Mouse (Mus musculus) heart, embryonic 14.5 days (tissue): Measurements from ENCODE around the gene Trpm6. TPM values are rescaled to one million over a fixed set of nuclear protein-coding genes. Genes with fewer than 3 reads are reported as not detected.

ENCODE experiments used
- ATAC-seq: fragments of 200-750 bp; cut with Nextera tagmentation; 2 replicates; pipeline ENCODE4 v1.8.0; 2017; ENCODE audit warnings: low read depth, moderate TSS enrichment; ENCODE audit not compliant: insufficient number of reproducible peaks, insufficient read depth, low FRiP score
- H3K27ac ChIP-seq, 2 experiments: fragments of 200-500 bp in 1 of 2; fragments of 300-500 bp in 1 of 2; sonication (generic) in 1 of 2; replicated peaks in 1 of 2; 2 replicates each; pipeline ENCODE4 v1.5.1; 2012 to 2014; ENCODE audit warnings: low read depth in 2 of 2, low read length in 2 of 2, control low read depth in 1 of 2, mild to moderate bottlenecking in 1 of 2, mixed read lengths in 1 of 2; ENCODE audit not compliant: control insufficient read depth in 1 of 2, insufficient read depth in 1 of 2
- H3K27me3 ChIP-seq: fragments of 300-500 bp; sonication (generic); 2 replicates; pipeline ENCODE4 v1.6.1; 2014; ENCODE audit warnings: mild to moderate bottlenecking, low read length, control low read depth; ENCODE audit not compliant: control insufficient read depth, insufficient read depth
- H3K36me3 ChIP-seq: fragments of 300-500 bp; sonication (generic); 2 replicates; pipeline ENCODE4 v1.6.1; 2014; ENCODE audit warnings: mild to moderate bottlenecking, control low read depth, low read length, mixed read lengths; ENCODE audit not compliant: control insufficient read depth, insufficient read depth
- H3K4me1 ChIP-seq, 2 experiments: fragments of 200-500 bp in 1 of 2; fragments of 300-500 bp in 1 of 2; sonication (generic) in 1 of 2; 2 replicates each; pipeline ENCODE4 v1.6.1; 2012 to 2014; ENCODE audit warnings: low read length in 2 of 2, control low read depth in 1 of 2, mixed read lengths in 1 of 2; ENCODE audit not compliant: control insufficient read depth in 2 of 2, insufficient read depth in 2 of 2
- H3K4me2 ChIP-seq: fragments of 300-500 bp; sonication (generic); 2 replicates; pipeline ENCODE4 v1.6.1; 2014; ENCODE audit warnings: mild to moderate bottlenecking, low read length
- H3K4me3 ChIP-seq, 2 experiments: fragments of 200-500 bp in 1 of 2; fragments of 300-500 bp in 1 of 2; sonication (generic) in 1 of 2; 2 replicates each; pipeline ENCODE4 v1.5.1; 2012 to 2014; ENCODE audit warnings: low read length in 2 of 2, mild to moderate bottlenecking in 2 of 2, control low read depth in 1 of 2, low read depth in 1 of 2, moderate library complexity in 1 of 2; ENCODE audit not compliant: control insufficient read depth in 1 of 2, insufficient read depth in 1 of 2
- H3K9ac ChIP-seq: fragments of 300-500 bp; sonication (generic); 2 replicates; pipeline ENCODE4 v1.6.1; 2014; ENCODE audit warnings: mild to moderate bottlenecking, low read length
- H3K9me3 ChIP-seq: fragments of 300-500 bp; sonication (generic); 2 replicates; pipeline ENCODE4 v1.6.1; 2016; ENCODE audit warnings: low read length, control low read depth; ENCODE audit not compliant: control insufficient read depth
- WGBS: fragments of 180-500 bp; shearing (Covaris S2); extraction: QIAGEN DNeasy Blood & Tissue Kit; methylation state at CpG from one replicate; pipeline ENCODE4 v1.1.7; 2014; 5-methylcytosine and 5-hydroxymethylcytosine counted together
- polyA plus RNA-seq: library from polyadenylated mRNA; unstranded; fragments of >200 nt; fragmentation: Nextera tagmentation; extraction: Ambion mirVana; gene quantifications from 2 replicates; pipeline ENCODE4 v1.2.1, GENCODE M21; 2014

Gene Trpm6
- polyA plus RNA-seq, 1 experiment from 2014 or later: 0.31 TPM

- Histone ChIP-seq H3K4me3 (peak overlapping the region; percentile 27 to 32), H3K36me3 (no peaks in the 10 kb centered on the region), H3K27me3 (no peaks in the 10 kb centered on the region), H3K4me1 (no peaks in the 10 kb centered on the region), H3K27ac (no peak overlapping the region), H3K4me2 (peak overlapping the region; percentile 59), H3K9me3 (no peaks in the 10 kb centered on the region), H3K9ac (peak overlapping the region; percentile 48; the same call in 1 of the 2 replicates)
- WGBS: 14% methylated on average over 11 of the region's 11 CpGs
- ATAC-seq: no peak
Measured at GRCm38 (mm10) chr19:18889117-18889627, 139.4 kb downstream of the Trpm6 start.

- no peaks in the 10 kb centered on the region for H3K9me3 ChIP-seq
- ATAC-seq: no peak
- H3K4me2 ChIP-seq: peak overlapping the region; percentile 59; the same call in 1 of the 2 replicates
- H3K4me1 ChIP-seq: no peaks in the 10 kb centered on the region
- WGBS: 77% methylated on average over 1 of the region's 1 CpGs
- H3K9ac ChIP-seq: no peak overlapping the region
- H3K4me3 ChIP-seq: no peak overlapping the region; a peak in 1 of 4 replicates
- H3K36me3 ChIP-seq: no peaks in the 10 kb centered on the region
- no peak overlapping the region for H3K27ac ChIP-seq
- no peaks in the 10 kb centered on the region for H3K27me3 ChIP-seq
Measured at GRCm38 (mm10) chr19:18889632-18890031, 139.8 kb downstream of the Trpm6 start.

- Histone ChIP-seq H3K9me3 (no peaks in the 10 kb centered on the region), H3K4me2 (no peak overlapping the region), H3K27me3 (no peaks in the 10 kb centered on the region), H3K36me3 (no peaks in the 10 kb centered on the region), H3K4me3 (no peak overlapping the region), H3K4me1 (no peaks in the 10 kb centered on the region), H3K9ac (no peak overlapping the region), H3K27ac (no peak overlapping the region)
- 65% methylated on average over 4 of the region's 4 CpGs for WGBS
- no peak for ATAC-seq
Measured at GRCm38 (mm10) chr19:18890216-18890615, 140.4 kb downstream of the Trpm6 start.

GRCm38 (mm10) chr19:18898238-18898637, 148.5 kb downstream of the Trpm6 start:
- no peaks in the 10 kb centered on the region for H3K9me3 ChIP-seq
- H3K4me2 ChIP-seq: no peak overlapping the region
- no peaks in the 10 kb centered on the region for H3K4me1 ChIP-seq
- H3K27ac ChIP-seq: no peak overlapping the region
- ATAC-seq: no peak
- no peaks in the 10 kb centered on the region for H3K36me3 ChIP-seq
- H3K9ac ChIP-seq: no peak overlapping the region
- no peaks in the 10 kb centered on the region for H3K27me3 ChIP-seq
- no peak overlapping the region for H3K4me3 ChIP-seq

GRCm38 (mm10) chr19:18902041-18902693, 152.4 kb downstream of the Trpm6 start:
- Histone ChIP-seq H3K9ac (no peak overlapping the region), H3K4me3 (no peak overlapping the region), H3K36me3 (no peaks in the 10 kb centered on the region), H3K4me2 (no peak overlapping the region), H3K27me3 (no peaks in the 10 kb centered on the region), H3K9me3 (no peaks in the 10 kb centered on the region), H3K4me1 (no peaks in the 10 kb centered on the region), H3K27ac (no peak overlapping the region)
- ATAC-seq: no peak
- WGBS: 85% methylated on average over 15 of the region's 15 CpGs

- Histone ChIP-seq H3K27me3 (no peaks in the 10 kb centered on the region), H3K27ac (no peak overlapping the region), H3K9me3 (no peaks in the 10 kb centered on the region), H3K4me3 (no peak overlapping the region), H3K9ac (no peak overlapping the region), H3K4me2 (no peak overlapping the region), H3K36me3 (no peaks in the 10 kb centered on the region), H3K4me1 (no peaks in the 10 kb centered on the region)
- no peak for ATAC-seq
- 86% methylated on average over 6 of the region's 6 CpGs for WGBS
Measured at GRCm38 (mm10) chr19:18902694-18903067, 152.9 kb downstream of the Trpm6 start.

- no peaks in the 10 kb centered on the region for H3K36me3 ChIP-seq
- no peaks in the 10 kb centered on the region for H3K27me3 ChIP-seq
- H3K4me2 ChIP-seq: no peak overlapping the region
- 65% methylated on average over 3 of the region's 3 CpGs for WGBS
- no peak overlapping the region for H3K4me3 ChIP-seq
- H3K9ac ChIP-seq: no peak overlapping the region
- H3K4me1 ChIP-seq: no peaks in the 10 kb centered on the region
- H3K27ac ChIP-seq: no peak overlapping the region
- H3K9me3 ChIP-seq: no peaks in the 10 kb centered on the region
- no peak for ATAC-seq
Measured at GRCm38 (mm10) chr19:18905511-18905910, 155.7 kb downstream of the Trpm6 start.

- H3K27me3 ChIP-seq: no peaks in the 10 kb centered on the region
- H3K9me3 ChIP-seq: no peaks in the 10 kb centered on the region
- no peak overlapping the region for H3K27ac ChIP-seq
- H3K9ac ChIP-seq: no peak overlapping the region
- H3K36me3 ChIP-seq: no peaks in the 10 kb centered on the region
- WGBS: 77% methylated on average over 3 of the region's 3 CpGs
- no peaks in the 10 kb centered on the region for H3K4me1 ChIP-seq
- H3K4me3 ChIP-seq: no peak overlapping the region
- ATAC-seq: no peak
- H3K4me2 ChIP-seq: no peak overlapping the region
Measured at GRCm38 (mm10) chr19:18909641-18910040, 159.9 kb downstream of the Trpm6 start.
